Comparison of ENCODE assay signal across 14 mouse cellular contexts in genomic region chr11:90054401-90054800, GRCm38 (mm10). TPM values are rescaled to one million over a fixed set of nuclear protein-coding genes. Genes with fewer than 3 reads are reported as not detected.
DNase-seq lines count a peak whose midpoint lies in the region; ATAC-seq and TF ChIP-seq lines count a peak whose summit lies in the region.
"Had no signal": no experiment of that assay in that cellular context is flagged by ENCODE, and none has a peak within 500 bp of the region (broad histone marks: within the 10 kb centered on the region; RNA-seq: fewer than 3 reads in every experiment).

No protein-coding gene starts in this region.

- H3K9me3 ChIP-seq in kidney, postnatal 0 days (replicated peaks; ENCODE audit: low read length) = no peaks in the 10 kb centered on the region
- H3K9me3 ChIP-seq: liver, embryonic 13.5 days; midbrain, embryonic 13.5 days had no signal

- H3K36me3 ChIP-seq in kidney, postnatal 0 days (ENCODE audit: insufficient read depth, low read length) = no peaks in the 10 kb centered on the region
- H3K36me3 ChIP-seq: G1E; liver, embryonic 13.5 days; midbrain, embryonic 13.5 days had no signal

- H3K4me1 ChIP-seq in kidney, postnatal 0 days (replicated peaks; ENCODE audit: insufficient read depth, low read length) = no peaks in the 10 kb centered on the region
- H3K4me1 ChIP-seq: liver, embryonic 13.5 days; midbrain, embryonic 13.5 days had no signal

- no peak overlapping the region for H3K27ac ChIP-seq in kidney, postnatal 0 days
- H3K27ac ChIP-seq: hindbrain, embryonic 14.5 days; liver, embryonic 13.5 days; midbrain, embryonic 13.5 days had no signal

- no peaks in the 10 kb centered on the region for H3K27me3 ChIP-seq in kidney, postnatal 0 days (ENCODE audit: insufficient read depth, low read length)
- H3K27me3 ChIP-seq: liver, embryonic 13.5 days; midbrain, embryonic 13.5 days had no signal

- WGBS in kidney, postnatal 0 days = 38% methylated on average over 7 of the region's 7 CpGs

- peak; percentile 58 for DNase-seq in adrenal gland, postnatal 14 days
- no peak for DNase-seq in adrenal gland, postnatal 4 days (ENCODE audit: low spot score in 2 of 2)
- peak; percentile 49 for DNase-seq in kidney, postnatal 0 days (ENCODE audit: low spot score)
- DNase-seq in kidney, adult 18-20 months = no peak
- peak; percentile 57 to 60 for DNase-seq in kidney, postnatal 36 days
- DNase-seq in lung, postnatal 4 days = peak; percentile 78 to 83
- DNase-seq in spleen, postnatal 36 days (ENCODE audit: low spot score in 2 of 2) = no peak
- DNase-seq in urinary bladder, adult 18-20 months (ENCODE audit: low spot score in 2 of 2) = no peak
- DNase-seq: cerebellum, adult 18-20 months; liver, embryonic 13.5 days; spleen, adult 18-20 months had no signal

- no peak for ATAC-seq in kidney, postnatal 0 days (replicated peaks; ENCODE audit: low FRiP score, low read depth)
- ATAC-seq: midbrain, embryonic 13.5 days had no signal

- TF ChIP-seq CTCF in kidney, postnatal 0 days (IDR thresholded peaks at IDR 0.05; ENCODE audit: low read depth) = no peak

- no peak overlapping the region for H3K9ac ChIP-seq in kidney, postnatal 0 days (ENCODE audit: low read depth, low read length)
- H3K9ac ChIP-seq: hindbrain, embryonic 14.5 days; liver, embryonic 13.5 days; midbrain, embryonic 13.5 days had no signal

- H3K4me2 ChIP-seq in kidney, postnatal 0 days (ENCODE audit: low read length) = no peak overlapping the region
- H3K4me2 ChIP-seq: hindbrain, embryonic 14.5 days; liver, embryonic 13.5 days; midbrain, embryonic 13.5 days had no signal

- H3K4me3 ChIP-seq in kidney, postnatal 0 days (replicated peaks; ENCODE audit: low read depth, low read length) = no peak overlapping the region
- H3K4me3 ChIP-seq: liver, embryonic 13.5 days; midbrain, embryonic 13.5 days had no signal

RNA-seq across cellular contexts. Expression of gene Tmem100, which starts 24.3 kb away (rescaled TPM):
- total RNA-seq in adrenal gland, postnatal 14 days (2021) = 4.2 and 5.1 TPM in 2 replicates
- 1 to 10 TPM; 6.3 to 8.1 TPM for total RNA-seq in adrenal gland, postnatal 4 days (2021)
- 37.3 and 37.9 TPM in 2 replicates for polyA plus RNA-seq in kidney, postnatal 0 days (2015; fragmentation: Nextera tagmentation; extraction: Ambion mirVana)

RNA-seq across cellular contexts. Expression of gene Pctp, which starts 51.7 kb away (rescaled TPM):
- total RNA-seq in adrenal gland, postnatal 14 days (2021) = 7.7 and 8.3 TPM in 2 replicates
- total RNA-seq in adrenal gland, postnatal 4 days (2021) = 10 to 100 TPM in 1 of 2 experiments, 1 to 10 TPM in 1; 8.8 to 14.3 TPM
- polyA plus RNA-seq in kidney, postnatal 0 days (2015; fragmentation: Nextera tagmentation; extraction: Ambion mirVana) = 11.7 and 13.9 TPM in 2 replicates

Comparison
In these comparisons a context has a peak if more than half of its experiments do, and no peak if none do; other contexts are left out.
1. DNase-seq: peak in adrenal gland, postnatal 14 days (single experiment), kidney, postnatal 0 days (single experiment), kidney, postnatal 36 days (2 of 2) and lung, postnatal 4 days (2 of 2); none in adrenal gland, postnatal 4 days (0 of 2), kidney, adult 18-20 months (single experiment), spleen, postnatal 36 days (0 of 2) and urinary bladder, adult 18-20 months (0 of 2).